Mouse (Mus musculus) erythroblast, embryonic 14.5 days (primary cell): ENCODE data around the gene Gfra1.

Source experiments
- GATA1 ChIP-seq: IDR thresholded peaks from 2 replicates; pipeline ENCODE4 v1.6.1; 2012; ENCODE audit warnings: low read length, inconsistent platforms, mixed read lengths
- TAL1 ChIP-seq: IDR thresholded peaks from 3 replicates; pipeline ENCODE4 v1.6.1; 2012; ENCODE audit warnings: low read length, inconsistent platforms, mixed read lengths

- TF ChIP-seq TAL1 (no peak), GATA1 (no peak)
Observed at GRCm38 (mm10) chr19:58314631-58315030, 141.1 kb downstream of the Gfra1 start.
